ENCODE assay signal across 8 mouse cellular contexts in the genomic region with DNA sequence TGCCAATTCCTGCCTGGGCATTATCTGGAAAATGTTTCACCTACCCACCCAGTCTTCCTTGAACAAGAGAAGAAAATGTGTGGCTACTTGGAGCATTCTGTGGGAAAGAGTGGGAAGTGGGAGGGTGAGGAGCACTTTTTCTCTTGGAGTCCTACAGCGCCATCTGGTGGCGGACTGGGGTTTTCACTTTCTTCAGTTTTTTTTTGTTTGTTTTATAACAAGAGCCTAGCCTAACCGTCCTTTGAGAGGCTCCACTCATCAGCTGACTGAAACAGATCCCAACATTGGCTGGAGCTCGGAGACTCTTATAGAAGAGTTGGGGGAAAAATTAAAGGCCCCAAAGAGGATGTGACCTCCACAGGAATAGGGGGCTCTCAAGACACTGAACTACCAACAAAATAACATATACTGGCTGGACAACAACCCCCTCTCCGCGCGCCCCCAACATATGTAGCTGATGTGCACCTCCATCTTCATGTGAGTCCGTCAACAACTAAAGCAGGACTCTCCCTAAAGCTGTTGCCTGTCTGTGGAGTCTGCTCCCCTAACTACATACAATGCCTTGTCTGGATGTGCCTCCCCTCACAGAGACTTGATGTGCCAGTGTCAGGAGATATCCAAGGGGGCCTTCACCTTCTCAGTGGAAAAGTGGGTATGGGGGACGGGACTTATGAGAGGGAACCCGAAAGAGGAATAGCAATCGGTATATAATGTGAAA. TPM values are rescaled to one million over a fixed set of nuclear protein-coding genes. Genes with fewer than 3 reads are reported as not detected.
DNase-seq lines count a peak whose midpoint lies in the region; ATAC-seq and TF ChIP-seq lines count a peak whose summit lies in the region.

No protein-coding gene starts in this region.

- intact Hi-C loops in left cerebral cortex, postnatal 4 days (cut with DNase I), result loop anchor here (1.0 to 5.0 kb wide), 2 partner anchors 77 to 114 kb away; no protein-coding TSS in a partner anchor

- peak; percentile 81 for TF ChIP-seq CTCF in intestine, postnatal 0 days (IDR thresholded peaks at IDR 0.05; ENCODE audit: low read depth)
- TF ChIP-seq CTCF in kidney, adult 2 months (conservative IDR thresholded peaks at IDR 0.05; ENCODE audit: insufficient read depth, insufficient read length, low read depth, low read length), result peak; percentile 61

- H3K9me3 ChIP-seq in intestine, postnatal 0 days (ENCODE audit: control insufficient read depth), result no peaks in the 10 kb centered on the region
- no peaks in the 10 kb centered on the region for H3K9me3 ChIP-seq in intestine, embryonic 15.5 days

- no peak for TF ChIP-seq POLR2A in kidney, adult 2 months (IDR thresholded peaks at IDR 0.05; ENCODE audit: low read depth, low read length)

- DNase-seq in cerebellum, adult 9-11 months, result peak; percentile 78
- peak; percentile 55 to 79 for DNase-seq in frontal cortex, postnatal 25 days (ENCODE audit: low spot score in 2 of 2)
- DNase-seq in kidney, adult 2 months, result peak; percentile 78
- peak; percentile 70 for DNase-seq in left cerebral cortex, postnatal 4 days
- peak; percentile 39 for DNase-seq in naive thymus-derived CD4-positive, alpha-beta T cell, adult 2 months (ENCODE audit: low read depth)
- peak; percentile 62 for DNase-seq in telencephalon, adult 2 months (ENCODE audit: low read depth, low spot score)

- H3K4me3 ChIP-seq in intestine, postnatal 0 days (ENCODE audit: low read depth, low read length), result no peak overlapping the region
- H3K4me3 ChIP-seq in intestine, embryonic 15.5 days (replicated peaks), result no peak overlapping the region
- H3K4me3 ChIP-seq in kidney, adult 2 months (ENCODE audit: insufficient read depth, low read depth, low read length), result no peak overlapping the region

- no peak overlapping the region for H3K9ac ChIP-seq in intestine, postnatal 0 days (ENCODE audit: low read depth, low read length)
- no peak overlapping the region for H3K9ac ChIP-seq in intestine, embryonic 15.5 days

- no peak for ATAC-seq in intestine, postnatal 0 days
- ATAC-seq in intestine, embryonic 15.5 days, result no peak

- H3K36me3 ChIP-seq in intestine, postnatal 0 days (ENCODE audit: control insufficient read depth, insufficient read depth), result no peaks in the 10 kb centered on the region
- no peaks in the 10 kb centered on the region for H3K36me3 ChIP-seq in intestine, embryonic 15.5 days
- no peaks in the 10 kb centered on the region for H3K36me3 ChIP-seq in kidney, adult 2 months (ENCODE audit: control insufficient read depth, insufficient read depth, low read length)

- no peaks in the 10 kb centered on the region for H3K27me3 ChIP-seq in intestine, postnatal 0 days (replicated peaks; ENCODE audit: control insufficient read depth, insufficient read depth, low read length)
- H3K27me3 ChIP-seq in intestine, embryonic 15.5 days (replicated peaks), result no peaks in the 10 kb centered on the region
- H3K27me3 ChIP-seq in kidney, adult 2 months (replicated peaks; ENCODE audit: control insufficient read depth, insufficient read depth, low read length), result no peaks in the 10 kb centered on the region

- no peaks in the 10 kb centered on the region for H3K4me1 ChIP-seq in intestine, postnatal 0 days (replicated peaks; ENCODE audit: control insufficient read depth, insufficient read depth, low read length)
- H3K4me1 ChIP-seq in intestine, embryonic 15.5 days (replicated peaks), result no peaks in the 10 kb centered on the region
- peaks cover 3% of the 10 kb centered on the region; the same call in 1 of the 2 replicates for H3K4me1 ChIP-seq in kidney, adult 2 months (ENCODE audit: control insufficient read depth, insufficient read depth, low read length)

- 52% methylated on average over 11 of the region's 11 CpGs for WGBS in intestine, postnatal 0 days
- 53% methylated on average over 11 of the region's 11 CpGs for WGBS in intestine, embryonic 15.5 days
- 50% methylated on average over 11 of the region's 11 CpGs for WGBS in kidney, adult 2 months

- no peak overlapping the region for H3K27ac ChIP-seq in intestine, postnatal 0 days (ENCODE audit: low read depth, low read length)
- H3K27ac ChIP-seq in intestine, embryonic 15.5 days, result no peak overlapping the region
- H3K27ac ChIP-seq in kidney, adult 2 months (ENCODE audit: insufficient read depth, low read depth, low read length), result no peak overlapping the region

- H3K4me2 ChIP-seq in intestine, postnatal 0 days (replicated peaks; ENCODE audit: low read depth), result 0 out of 2 replicates have a peak overlapping the region, but pooled peaks have one; percentile 13
- no peak overlapping the region for H3K4me2 ChIP-seq in intestine, embryonic 15.5 days (replicated peaks)

RNA-seq across cellular contexts. Expression of a gene that starts 8.4 kb away (rescaled TPM):
- polyA plus RNA-seq in intestine, postnatal 0 days (2015; fragmentation: Nextera tagmentation; extraction: Ambion mirVana), result 7.6 and 10.1 TPM in 2 replicates
- polyA plus RNA-seq in intestine, embryonic 15.5 days (2015; fragmentation: Nextera tagmentation; extraction: Ambion mirVana), result 30.2 and 35.5 TPM in 2 replicates
- 5.1 and 6.5 TPM in 2 replicates for polyA plus RNA-seq in kidney, adult 2 months (2012; rRNA removed)
- total RNA-seq in left cerebral cortex, postnatal 4 days (2021), result 10 to 100 TPM; 14.5 to 15.0 TPM
